Mouse (Mus musculus) cerebellum, adult 9-10 months (tissue): Measurements from ENCODE around the gene Fam19a5.
A peak's percentile ranks its signal among the peaks of the same experiment; 100 is the strongest.

Experiments used
- DNase-seq: peaks from one replicate; pipeline ENCODE4 v3.0.0; 2022

Fam19a5 gene

GRCm38 (mm10) chr15:87667416-87667815, 123.3 kb downstream of the Fam19a5 start:
- no peak for DNase-seq

GRCm38 (mm10) chr15:87668112-87668511, 124.0 kb downstream of the Fam19a5 start:
- no peak for DNase-seq

- no peak for DNase-seq
These were observed 127.8 kb downstream of the Fam19a5 start for GRCm38 (mm10) chr15:87671929-87672328.

- no peak for DNase-seq
These were observed 134.6 kb downstream of the Fam19a5 start for GRCm38 (mm10) chr15:87678711-87679110.

GRCm38 (mm10) chr15:87682410-87682809, 138.3 kb downstream of the Fam19a5 start:
- DNase-seq = no peak

- no peak for DNase-seq
These were observed 142.4 kb downstream of the Fam19a5 start for GRCm38 (mm10) chr15:87686415-87687040.

GRCm38 (mm10) chr15:87691271-87691955, 147.3 kb downstream of the Fam19a5 start:
- DNase-seq = peak; percentile 52

- no peak for DNase-seq
These were observed 147.9 kb downstream of the Fam19a5 start for GRCm38 (mm10) chr15:87691958-87692357.

GRCm38 (mm10) chr15:87692394-87692793, 148.3 kb downstream of the Fam19a5 start:
- DNase-seq = peak; percentile 86

- DNase-seq = no peak
These were observed 148.9 kb downstream of the Fam19a5 start for GRCm38 (mm10) chr15:87692865-87693513.

- no peak for DNase-seq
These were observed 153.4 kb downstream of the Fam19a5 start for GRCm38 (mm10) chr15:87697433-87697996.

GRCm38 (mm10) chr15:87698562-87699320, 154.6 kb downstream of the Fam19a5 start:
- DNase-seq = peak; percentile 48

- DNase-seq = no peak
These were observed 158.7 kb downstream of the Fam19a5 start for GRCm38 (mm10) chr15:87702821-87703220.

- DNase-seq = no peak
These were observed 159.2 kb downstream of the Fam19a5 start for GRCm38 (mm10) chr15:87703334-87703733.

- DNase-seq = no peak
These were observed 167.7 kb downstream of the Fam19a5 start for GRCm38 (mm10) chr15:87711790-87712189.

GRCm38 (mm10) chr15:87712221-87712620, 168.1 kb downstream of the Fam19a5 start:
- DNase-seq = no peak

- DNase-seq = peak; percentile 32
These were observed 171.1 kb downstream of the Fam19a5 start for GRCm38 (mm10) chr15:87715037-87715676.

GRCm38 (mm10) chr15:87717056-87717455, 173.0 kb downstream of the Fam19a5 start:
- no peak for DNase-seq

- DNase-seq = no peak
These were observed 179.4 kb downstream of the Fam19a5 start for GRCm38 (mm10) chr15:87723455-87723986.

GRCm38 (mm10) chr15:87726657-87727236, 182.6 kb downstream of the Fam19a5 start:
- DNase-seq = no peak

- no peak for DNase-seq
These were observed 192.2 kb downstream of the Fam19a5 start for GRCm38 (mm10) chr15:87736345-87736744.

GRCm38 (mm10) chr15:87755482-87755881, 211.4 kb downstream of the Fam19a5 start:
- DNase-seq = no peak
